Mouse (Mus musculus) MEL-GATA-1-ER (cell line): ENCODE data around the gene Nelfa.
"Not testable (repeated sequence)": the region's sequence is repeated elsewhere in the genome, so short reads cannot be mapped to it uniquely, and the experiment has no call there.

Experiments used
- DNase-seq: peaks from one replicate; pipeline ENCODE4 v3.0.0-alpha.2; 2012; ENCODE audit warnings: low read depth; ENCODE audit errors: extremely low read depth

Nelfa gene

DNA sequence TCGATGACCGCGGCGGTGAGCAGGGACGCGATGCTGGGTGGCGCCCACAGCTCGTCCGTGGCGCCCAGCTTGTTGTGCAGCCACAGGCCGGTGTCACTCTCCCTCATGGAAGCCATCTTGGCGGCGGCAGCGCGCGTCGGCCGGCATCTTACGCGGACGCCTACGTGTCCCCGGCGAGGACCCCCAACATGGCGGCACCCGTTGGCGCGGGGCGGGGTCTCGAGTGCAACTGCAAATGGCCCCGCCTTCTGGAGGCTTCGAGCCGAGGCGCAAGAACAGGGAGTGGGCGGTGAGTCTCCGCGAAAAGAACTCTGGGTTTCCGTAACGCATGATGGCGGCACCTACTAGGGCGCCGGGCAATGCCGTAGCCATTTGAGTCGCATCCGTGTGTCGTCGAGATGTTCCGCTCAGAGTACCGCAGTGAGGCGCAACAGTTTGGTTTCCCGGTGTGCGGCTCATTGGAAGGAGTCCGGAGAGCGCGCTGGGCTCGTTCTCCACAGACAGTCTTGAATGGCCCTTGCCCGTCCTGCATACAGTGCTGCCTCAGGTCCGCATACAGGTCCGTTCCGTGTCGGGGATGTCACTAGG is at the start of gene Nelfa:
TSS of gene Nelfa (minus strand) at position 294 of the 588 bp plus-strand sequence.
- DNase-seq = peak; percentile 98

GRCm38 (mm10) chr5:33983309-33984121 is 47.3 kb upstream of the Nelfa start, which contains the start of gene Gm1673:
Gene Gm1673 (plus strand): TSS chr5:33983433.
- DNase-seq = no peak

- DNase-seq = no peak
These were observed 46.6 kb upstream of the Nelfa start for GRCm38 (mm10) chr5:33982731-33983259.

DNA sequence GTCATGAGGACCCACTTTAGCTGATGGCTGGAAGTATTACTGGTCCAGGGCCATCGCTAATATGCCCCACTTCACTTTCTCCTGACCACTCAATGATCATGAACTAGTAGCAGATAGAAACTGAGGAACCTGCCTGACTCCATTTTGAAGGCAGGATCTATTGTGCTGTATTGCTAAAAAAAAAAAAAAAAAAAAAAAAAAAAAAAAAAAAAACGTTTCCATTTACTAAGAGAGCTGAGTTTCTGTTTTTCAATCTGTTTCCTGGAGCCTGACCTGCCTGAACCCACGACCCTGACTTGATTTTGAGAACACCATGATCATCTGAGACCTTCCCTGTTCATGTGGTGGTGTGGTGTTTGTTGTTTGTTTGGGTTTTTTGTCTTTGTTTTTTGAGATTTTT is 40.1 kb upstream of the Nelfa start:
- DNase-seq = no peak

- DNase-seq = no peak
These were observed 38.5 kb upstream of the Nelfa start for GRCm38 (mm10) chr5:33974736-33975135.

GRCm38 (mm10) chr5:33959382-33959781 is 23.2 kb upstream of the Nelfa start:
- DNase-seq = no peak

DNA sequence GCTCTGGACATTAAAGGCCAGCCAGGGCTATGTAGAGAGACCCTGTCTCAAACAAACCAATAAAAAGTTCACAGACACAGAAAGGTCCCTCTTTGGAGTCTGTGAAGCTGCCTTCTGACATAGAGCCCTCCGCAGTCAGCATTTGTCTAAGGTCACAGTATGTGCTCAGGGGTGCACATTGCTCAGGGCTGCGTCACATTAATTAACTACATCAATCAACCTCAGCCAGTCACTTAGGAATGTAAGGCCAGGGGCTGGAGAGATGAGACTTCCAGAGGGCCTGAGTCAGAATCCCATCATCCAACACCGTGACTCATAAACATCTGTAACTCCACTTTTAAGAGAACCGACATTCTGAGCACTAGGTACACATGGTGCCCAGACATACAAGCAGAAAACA is 19.7 kb upstream of the Nelfa start:
- DNase-seq = no peak

- DNase-seq = peak; percentile 60
These were observed 18.1 kb upstream of the Nelfa start for GRCm38 (mm10) chr5:33954354-33954753.

DNA sequence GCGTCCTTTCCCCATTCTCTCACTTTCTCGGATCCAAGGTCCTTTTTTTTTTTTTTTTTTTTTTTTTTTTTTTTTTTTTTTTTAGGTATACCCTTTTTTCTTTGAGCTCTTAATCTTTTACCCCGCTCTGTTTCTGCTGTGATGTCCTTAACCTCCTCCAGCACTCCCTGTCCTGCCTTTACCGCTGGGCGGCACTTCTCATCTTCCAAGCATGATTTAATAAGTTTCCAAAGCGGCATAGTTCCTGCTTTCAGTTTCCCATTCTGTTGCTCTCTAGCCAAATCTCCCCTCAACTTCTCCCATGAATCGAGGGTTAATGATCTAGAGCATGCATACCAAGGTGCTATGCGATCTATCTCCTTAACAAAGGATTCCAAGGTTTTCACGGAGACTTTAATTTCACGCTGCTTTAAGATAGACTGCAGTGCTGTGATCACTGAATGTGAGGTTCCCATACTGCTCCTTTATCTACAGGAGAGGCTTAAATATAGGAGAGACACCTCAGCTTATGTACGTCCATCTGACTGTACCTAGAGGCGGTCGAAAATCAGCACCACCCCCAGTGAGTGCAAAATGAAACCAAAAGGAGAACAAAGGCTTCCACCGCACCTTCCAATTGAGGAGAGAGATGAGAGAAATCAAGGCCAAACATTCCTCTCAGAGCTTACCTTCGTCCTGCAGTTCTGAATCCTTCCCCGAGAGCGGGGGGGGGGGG is 17.4 kb upstream of the Nelfa start:
- no peak for DNase-seq

GRCm38 (mm10) chr5:33948314-33948713 is 12.1 kb upstream of the Nelfa start:
- DNase-seq = no peak

GRCm38 (mm10) chr5:33947035-33947434 is 10.8 kb upstream of the Nelfa start:
- not testable (repeated sequence) for DNase-seq

DNA sequence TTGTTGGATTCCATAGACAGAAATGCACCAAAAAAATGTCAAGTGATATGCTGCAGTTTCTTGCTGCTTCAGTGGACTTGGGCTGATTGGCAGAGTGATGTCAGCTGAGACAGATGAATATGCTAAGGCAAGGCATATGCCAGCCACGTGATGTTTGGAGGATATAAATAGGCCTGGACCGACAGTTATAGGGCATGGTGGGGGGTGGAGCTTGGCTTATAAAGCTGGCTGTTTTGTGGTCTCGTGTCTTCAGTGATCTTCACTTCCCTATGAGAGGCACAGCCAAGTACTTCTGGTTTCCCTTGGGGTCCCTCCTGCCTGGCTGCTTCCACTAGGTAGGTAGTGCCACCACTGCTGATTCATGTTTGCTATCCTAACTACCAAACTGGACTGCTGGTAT is 2.2 kb upstream of the Nelfa start:
- peak; percentile 83 for DNase-seq

- DNase-seq = no peak
These were observed 1.0 kb upstream of the Nelfa start for GRCm38 (mm10) chr5:33937230-33937629.

DNA sequence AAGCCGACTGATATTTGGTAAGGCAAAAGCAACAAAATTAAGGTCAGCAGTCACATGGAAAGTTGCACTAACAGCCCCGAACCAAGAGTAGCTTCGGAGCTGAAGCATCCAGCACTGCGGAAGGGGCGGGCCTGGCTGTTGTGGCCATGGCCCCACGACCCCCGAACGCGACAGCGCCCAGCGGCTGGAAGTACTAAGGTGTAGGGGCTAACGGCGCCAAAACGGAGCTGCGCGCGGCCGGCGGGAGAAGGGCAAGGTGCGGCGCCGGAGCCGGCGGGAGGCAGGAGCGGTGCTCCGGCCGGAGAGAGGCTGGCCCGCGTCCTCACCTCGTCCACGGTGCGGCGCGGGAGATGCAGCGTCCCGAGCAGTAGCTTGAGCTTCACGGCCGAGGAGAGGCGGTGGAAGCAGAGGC is 507 bp downstream of the Nelfa start:
- DNase-seq = no peak

DNA sequence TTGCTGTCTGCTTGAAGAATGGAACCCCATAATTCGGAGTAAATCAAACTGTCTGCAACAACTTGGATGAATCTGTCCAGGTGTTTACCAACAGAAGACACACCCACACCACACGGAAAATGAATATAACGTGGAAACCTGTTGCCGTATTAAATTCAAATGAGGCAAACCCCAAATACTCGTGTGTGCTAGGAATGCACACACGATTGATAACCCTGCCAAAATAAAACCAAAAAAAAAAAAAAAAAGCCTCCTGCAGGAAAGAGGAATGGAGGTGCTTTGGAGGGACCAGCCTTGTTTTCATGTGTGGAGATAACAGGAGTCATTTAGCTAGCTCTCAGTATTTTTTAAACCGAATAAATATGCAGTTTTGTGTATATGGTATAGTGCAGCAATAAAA is 1.3 kb downstream of the Nelfa start:
- DNase-seq = no peak

- no peak for DNase-seq
These were observed 2.1 kb downstream of the Nelfa start for GRCm38 (mm10) chr5:33934081-33934480.

DNA sequence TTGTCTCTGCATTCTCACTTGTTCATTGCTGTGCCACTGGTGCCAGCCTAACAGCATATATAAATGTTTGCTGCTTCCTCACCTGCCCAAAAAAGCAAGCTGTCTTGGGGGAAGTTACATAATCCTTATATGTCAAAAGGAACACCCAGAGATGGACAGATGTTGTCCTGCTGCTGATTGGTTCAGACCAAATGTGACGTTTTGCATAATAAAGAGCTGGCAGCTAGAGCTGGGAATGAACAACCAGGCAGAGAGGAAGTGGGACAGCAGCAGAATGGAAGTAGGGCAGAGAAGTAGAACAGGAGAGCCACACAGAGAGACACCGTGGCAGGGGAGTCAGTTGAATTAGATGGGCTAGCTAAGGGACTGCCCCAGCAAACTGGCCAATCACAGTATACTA is 3.8 kb downstream of the Nelfa start:
- no peak for DNase-seq

DNA sequence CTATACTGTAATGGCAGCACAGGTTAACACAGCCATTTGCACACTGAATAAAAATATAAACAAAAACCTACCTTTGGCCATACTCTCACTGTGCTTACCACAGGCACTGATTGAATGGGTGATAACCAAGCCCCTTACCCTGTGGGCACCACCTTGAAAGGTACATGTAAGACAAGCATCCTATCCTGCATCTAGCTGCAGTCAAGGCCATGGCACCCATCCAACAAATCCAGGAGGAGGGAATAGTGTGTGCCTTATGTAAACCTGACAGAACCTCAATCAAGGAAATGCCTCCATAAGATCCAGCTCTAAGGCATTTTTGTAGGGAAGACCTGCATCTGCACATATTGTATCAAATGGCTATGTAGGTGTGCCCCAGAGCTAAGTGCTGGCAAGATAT is 10.0 kb downstream of the Nelfa start:
- no peak for DNase-seq

DNA sequence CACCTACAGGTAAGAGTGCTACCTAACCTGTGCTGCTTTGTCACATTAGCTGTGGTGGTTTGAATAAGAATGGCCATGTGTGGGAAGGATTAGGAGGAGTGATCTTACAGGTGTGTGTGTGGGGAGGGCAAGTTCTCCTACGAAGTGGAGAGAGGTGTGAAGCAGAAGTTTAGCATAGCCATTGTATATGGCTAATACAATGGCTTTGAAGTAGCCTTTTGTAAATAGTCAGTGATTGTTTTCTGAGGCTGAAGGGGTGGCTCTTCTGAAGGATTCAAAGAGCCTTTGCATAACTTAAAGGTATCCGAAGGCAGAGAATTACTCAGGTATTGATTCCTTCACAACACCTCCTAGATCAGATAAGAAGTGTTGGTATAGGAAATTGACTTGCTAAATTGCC is 13.6 kb downstream of the Nelfa start:
- DNase-seq = no peak

GRCm38 (mm10) chr5:33921486-33922235 is 14.6 kb downstream of the Nelfa start:
- DNase-seq = no peak

DNA sequence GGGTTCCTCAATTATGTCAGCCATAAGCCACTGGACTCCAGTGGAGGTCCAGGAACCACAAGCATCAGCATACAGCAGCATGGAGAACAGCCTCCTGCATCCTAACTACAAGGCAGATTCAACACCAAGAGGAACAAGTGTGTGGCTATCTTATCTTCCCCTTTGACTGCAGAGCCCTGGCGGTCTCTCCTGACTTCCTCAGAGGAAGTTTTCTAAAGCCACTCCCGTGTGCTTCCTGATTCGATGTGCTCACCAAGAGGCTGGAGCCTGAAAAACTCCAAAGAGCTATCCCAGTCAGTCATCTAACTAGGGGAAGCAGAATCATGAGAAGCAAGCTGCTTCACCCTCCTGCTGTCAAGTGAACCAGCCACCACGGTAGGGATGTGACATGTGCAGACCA is 15.3 kb downstream of the Nelfa start:
- peak; percentile 91 for DNase-seq
